8 mouse cellular contexts compared by ENCODE assay signal in genomic region chr6:146725384-146725791, GRCm38 (mm10). TPM values are rescaled to one million over a fixed set of nuclear protein-coding genes. Genes with fewer than 3 reads are reported as not detected.
DNase-seq lines count a peak whose midpoint lies in the region; ATAC-seq and TF ChIP-seq lines count a peak whose summit lies in the region.

No protein-coding gene starts in this region.

- peak overlapping the region; percentile 82 for H3K4me2 ChIP-seq in hindbrain, embryonic 12.5 days (replicated peaks)
- H3K4me2 ChIP-seq in liver, embryonic 11.5 days: peak overlapping the region; percentile 72
- H3K4me2 ChIP-seq in neural tube, embryonic 15.5 days: peak overlapping the region; percentile 89

- peak overlapping the region; percentile 94 for H3K4me3 ChIP-seq in ES-Bruce4 (ENCODE audit: low read depth, low read length)
- peak overlapping the region; percentile 93 for H3K4me3 ChIP-seq in embryonic facial prominence, embryonic 10.5 days
- peak overlapping the region; percentile 92 for H3K4me3 ChIP-seq in hindbrain, embryonic 12.5 days
- peak overlapping the region; percentile 91 for H3K4me3 ChIP-seq in liver, embryonic 11.5 days (ENCODE audit: low read depth, low read length)
- peak overlapping the region; percentile 64 for H3K4me3 ChIP-seq in neural tube, embryonic 15.5 days (replicated peaks)

- peak overlapping the region; percentile 90 for H3K9ac ChIP-seq in ES-Bruce4 (ENCODE audit: low read depth, poor library complexity, severe bottlenecking)
- H3K9ac ChIP-seq in hindbrain, embryonic 12.5 days: peak overlapping the region; percentile 86
- peak overlapping the region; percentile 81 for H3K9ac ChIP-seq in liver, embryonic 11.5 days (ENCODE audit: low read depth, low read length)
- peak overlapping the region; percentile 70 for H3K9ac ChIP-seq in neural tube, embryonic 15.5 days (replicated peaks)

- TF ChIP-seq CTCF in ES-Bruce4 (IDR thresholded peaks at IDR 0.05; ENCODE audit: low read depth, low read length): no peak

- H3K9me3 ChIP-seq in ES-Bruce4 (replicated peaks; ENCODE audit: control insufficient read depth, insufficient read depth, low read length, poor library complexity, severe bottlenecking): no peaks in the 10 kb centered on the region
- H3K9me3 ChIP-seq in embryonic facial prominence, embryonic 10.5 days: no peaks in the 10 kb centered on the region
- H3K9me3 ChIP-seq in hindbrain, embryonic 12.5 days (replicated peaks): no peaks in the 10 kb centered on the region
- H3K9me3 ChIP-seq in liver, embryonic 11.5 days (ENCODE audit: control insufficient read depth, low read length): no peaks in the 10 kb centered on the region
- H3K9me3 ChIP-seq in neural tube, embryonic 15.5 days (replicated peaks): no peaks in the 10 kb centered on the region

- peaks cover 2% of the 10 kb centered on the region; the same call in 1 of the 2 replicates for H3K36me3 ChIP-seq in ES-Bruce4 (ENCODE audit: control insufficient read depth, insufficient read depth, low read length, poor library complexity, severe bottlenecking)
- no peaks in the 10 kb centered on the region for H3K36me3 ChIP-seq in embryonic facial prominence, embryonic 10.5 days (replicated peaks)
- no peaks in the 10 kb centered on the region for H3K36me3 ChIP-seq in hindbrain, embryonic 12.5 days
- H3K36me3 ChIP-seq in liver, embryonic 11.5 days (ENCODE audit: control insufficient read depth, insufficient read depth, low read length): no peaks in the 10 kb centered on the region
- no peaks in the 10 kb centered on the region for H3K36me3 ChIP-seq in neural tube, embryonic 15.5 days

- no peaks in the 10 kb centered on the region for H3K27me3 ChIP-seq in ES-Bruce4 (ENCODE audit: control insufficient read depth, insufficient read depth, low read length, poor library complexity, severe bottlenecking)
- no peaks in the 10 kb centered on the region for H3K27me3 ChIP-seq in embryonic facial prominence, embryonic 10.5 days (replicated peaks; ENCODE audit: low read depth, poor library complexity, severe bottlenecking)
- H3K27me3 ChIP-seq in hindbrain, embryonic 12.5 days: no peaks in the 10 kb centered on the region
- H3K27me3 ChIP-seq in liver, embryonic 11.5 days (replicated peaks; ENCODE audit: control insufficient read depth, insufficient read depth, low read length): no peaks in the 10 kb centered on the region
- H3K27me3 ChIP-seq in neural tube, embryonic 15.5 days (replicated peaks): no peaks in the 10 kb centered on the region

- H3K4me1 ChIP-seq in ES-Bruce4 (ENCODE audit: control insufficient read depth, insufficient read depth, low read length): no peaks in the 10 kb centered on the region
- peaks cover 7% of the 10 kb centered on the region for H3K4me1 ChIP-seq in embryonic facial prominence, embryonic 10.5 days
- peaks cover 6% of the 10 kb centered on the region; the same call in 1 of the 2 replicates for H3K4me1 ChIP-seq in hindbrain, embryonic 12.5 days
- H3K4me1 ChIP-seq in liver, embryonic 11.5 days (replicated peaks; ENCODE audit: control insufficient read depth, insufficient read depth, low read length): no peaks in the 10 kb centered on the region
- peaks cover 11% of the 10 kb centered on the region for H3K4me1 ChIP-seq in neural tube, embryonic 15.5 days

- H3K27ac ChIP-seq in ES-Bruce4 (ENCODE audit: insufficient read depth, low read length): peak overlapping the region; percentile 61
- peak overlapping the region; percentile 89 for H3K27ac ChIP-seq in embryonic facial prominence, embryonic 10.5 days (replicated peaks)
- H3K27ac ChIP-seq in hindbrain, embryonic 12.5 days: peak overlapping the region; percentile 87
- peak overlapping the region; percentile 47 for H3K27ac ChIP-seq in liver, embryonic 11.5 days (ENCODE audit: low read depth, low read length)
- H3K27ac ChIP-seq in neural tube, embryonic 15.5 days (replicated peaks): peak overlapping the region; percentile 90

- DNase-seq in kidney, adult 11 months: peak; percentile 57
- DNase-seq in kidney, postnatal 10 days: no peak
- DNase-seq in embryonic facial prominence, embryonic 10.5 days (ENCODE audit: low spot score): no peak
- peak; percentile 61 for DNase-seq in liver, embryonic 11.5 days (ENCODE audit: low spot score)
- no peak for DNase-seq in cerebellum, adult 18-20 months

- TF ChIP-seq EP300 in ES-Bruce4 (IDR thresholded peaks at IDR 0.05; ENCODE audit: insufficient read depth, low read depth, low read length): no peak

- TF ChIP-seq POLR2A in ES-Bruce4 (IDR thresholded peaks at IDR 0.05; ENCODE audit: insufficient read depth, low read length): no peak

- under 1% methylated on average over 30 of the region's 30 CpGs for WGBS in embryonic facial prominence, embryonic 10.5 days
- WGBS in hindbrain, embryonic 12.5 days: under 1% methylated on average over 30 of the region's 30 CpGs
- WGBS in liver, embryonic 11.5 days: under 1% methylated on average over 30 of the region's 30 CpGs
- under 1% methylated on average over 30 of the region's 30 CpGs for WGBS in neural tube, embryonic 15.5 days

- peak; percentile 68 for ATAC-seq in hindbrain, embryonic 12.5 days (ENCODE audit: low FRiP score)
- ATAC-seq in liver, embryonic 11.5 days (replicated peaks; ENCODE audit: low FRiP score): peak; percentile 57
- peak; percentile 60 for ATAC-seq in neural tube, embryonic 15.5 days (ENCODE audit: low FRiP score)

RNA-seq across cellular contexts. Expression of gene Stk38l, which starts 0.6 kb away (rescaled TPM):
- 19.7 and 20.3 TPM in 2 replicates for polyA plus RNA-seq in ES-Bruce4 (2011; ENCODE audit: insufficient read depth, insufficient read length, low read depth, missing spikeins)
- 21.1 and 22.2 TPM in 2 replicates for polyA plus RNA-seq in embryonic facial prominence, embryonic 10.5 days (2016; fragmentation: Nextera tagmentation; extraction: Ambion mirVana)
- polyA plus RNA-seq in hindbrain, embryonic 12.5 days (2016; fragmentation: Nextera tagmentation; extraction: Ambion mirVana): 19.4 and 19.6 TPM in 2 replicates
- polyA plus RNA-seq in liver, embryonic 11.5 days (2014; fragmentation: Nextera tagmentation; extraction: Ambion mirVana): 8.5 and 10.8 TPM in 2 replicates
- polyA plus RNA-seq in neural tube, embryonic 15.5 days (2015; fragmentation: Nextera tagmentation; extraction: Ambion mirVana): 12.1 and 13.2 TPM in 2 replicates

Comparison
In these comparisons a context has a peak if more than half of its experiments do, and no peak if none do; other contexts are left out.
1. DNase-seq: peak in kidney, adult 11 months (single experiment) and liver, embryonic 11.5 days (single experiment); none in kidney, postnatal 10 days (single experiment), embryonic facial prominence, embryonic 10.5 days (single experiment) and cerebellum, adult 18-20 months (0 of 2).
2. Peak in every context shown above with its lines, with median percentiles within 50 percentile points of each other: H3K27ac ChIP-seq, H3K4me3 ChIP-seq, H3K9ac ChIP-seq, ATAC-seq and H3K4me2 ChIP-seq.